Mouse (Mus musculus) limb, embryonic 10.5 days (tissue): ENCODE data around the gene Gm37240. TPM values are rescaled to one million over a fixed set of nuclear protein-coding genes. Genes with fewer than 3 reads are reported as not detected.

Experiments
- DNase-seq: peaks from one replicate; pipeline ENCODE4 v3.0.0-alpha.2; 2017; ENCODE audit warnings: low spot score
- H3K27ac ChIP-seq: fragments of 300-500 bp; sonication (generic); 2 replicates; pipeline ENCODE4 v1.5.1; 2016; ENCODE audit warnings: mild to moderate bottlenecking
- H3K27me3 ChIP-seq: fragments of 300-500 bp; sonication (generic); 2 replicates; pipeline ENCODE4 v1.6.1; 2016; ENCODE audit warnings: low read depth, mild to moderate bottlenecking; ENCODE audit not compliant: poor library complexity, severe bottlenecking
- H3K36me3 ChIP-seq: fragments of 300-500 bp; sonication (generic); 2 replicates; pipeline ENCODE4 v1.6.1; 2016; ENCODE audit warnings: mild to moderate bottlenecking, moderate library complexity
- H3K4me1 ChIP-seq: fragments of 300-500 bp; sonication (generic); 2 replicates; pipeline ENCODE4 v1.6.1; 2016
- H3K4me3 ChIP-seq: fragments of 300-500 bp; sonication (generic); 2 replicates; pipeline ENCODE4 v1.5.1; 2016; ENCODE audit warnings: mild to moderate bottlenecking, moderate library complexity
- H3K9me3 ChIP-seq: fragments of 300-500 bp; sonication (generic); replicated peaks from 2 replicates; pipeline ENCODE4 v1.6.1; 2016; ENCODE audit warnings: mild to moderate bottlenecking
- WGBS: fragments of 180-500 bp; shearing (Covaris S2); methylation state at CpG from one replicate; pipeline ENCODE4 v1.1.7; 2016; 5-methylcytosine and 5-hydroxymethylcytosine counted together
- polyA plus RNA-seq: library from polyadenylated mRNA; unstranded; fragments of >200 nt; fragmentation: Nextera tagmentation; extraction: Ambion mirVana; gene quantifications from 2 replicates; pipeline ENCODE4 v1.2.1, GENCODE M21; 2016

Gm37240 gene
- polyA plus RNA-seq, 1 experiment from 2014 or later, result 3.1 TPM

- Histone ChIP-seq H3K9me3 (no peaks in the 10 kb centered on the region), H3K4me3 (no peak overlapping the region), H3K27me3 (no peaks in the 10 kb centered on the region), H3K4me1 (peaks cover 37% of the 10 kb centered on the region), H3K36me3 (no peaks in the 10 kb centered on the region), H3K27ac (0 out of 2 replicates have a peak overlapping the region, but pooled peaks have one; percentile 1)
- DNase-seq, result no peak
- WGBS, result 49% methylated on average over 11 of the region's 11 CpGs
These were observed 351.4 kb downstream of the Gm37240 start for GRCm38 (mm10) chr3:85535621-85536520.

- Histone ChIP-seq H3K4me3 (no peak overlapping the region), H3K36me3 (no peaks in the 10 kb centered on the region), H3K4me1 (peaks cover 37% of the 10 kb centered on the region), H3K27me3 (no peaks in the 10 kb centered on the region), H3K27ac (0 out of 2 replicates have a peak overlapping the region, but pooled peaks have one; percentile 46), H3K9me3 (no peaks in the 10 kb centered on the region)
- DNase-seq, result no peak
- WGBS, result 89% methylated on average over 3 of the region's 3 CpGs
These were observed 352.3 kb downstream of the Gm37240 start for GRCm38 (mm10) chr3:85535042-85535441.

- Histone ChIP-seq H3K36me3 (no peaks in the 10 kb centered on the region), H3K4me3 (no peak overlapping the region), H3K27ac (no peak overlapping the region), H3K9me3 (no peaks in the 10 kb centered on the region), H3K4me1 (peaks cover 42% of the 10 kb centered on the region), H3K27me3 (no peaks in the 10 kb centered on the region)
- no peak for DNase-seq
- WGBS, result 90% methylated on average over 3 of the region's 3 CpGs
These were observed 354.9 kb downstream of the Gm37240 start for GRCm38 (mm10) chr3:85532376-85532775.

GRCm38 (mm10) chr3:85530601-85531161 is 356.6 kb downstream of the Gm37240 start:
- H3K4me3 ChIP-seq, result no peak overlapping the region
- no peaks in the 10 kb centered on the region for H3K27me3 ChIP-seq
- WGBS, result 90% methylated on average over 8 of the region's 8 CpGs
- H3K36me3 ChIP-seq, result no peaks in the 10 kb centered on the region
- H3K27ac ChIP-seq, result no peak overlapping the region
- H3K9me3 ChIP-seq, result no peaks in the 10 kb centered on the region
- peaks cover 29% of the 10 kb centered on the region for H3K4me1 ChIP-seq
- DNase-seq, result no peak

- Histone ChIP-seq H3K4me1 (peaks cover 9% of the 10 kb centered on the region), H3K4me3 (no peak overlapping the region), H3K27ac (no peak overlapping the region), H3K27me3 (no peaks in the 10 kb centered on the region), H3K36me3 (no peaks in the 10 kb centered on the region), H3K9me3 (no peaks in the 10 kb centered on the region)
- 84% methylated on average over 1 of the region's 1 CpGs for WGBS
- no peak for DNase-seq
These were observed 365.9 kb downstream of the Gm37240 start for GRCm38 (mm10) chr3:85521311-85521907.

GRCm38 (mm10) chr3:85518668-85519067 is 368.6 kb downstream of the Gm37240 start:
- Histone ChIP-seq H3K4me1 (peaks cover 11% of the 10 kb centered on the region), H3K27me3 (no peaks in the 10 kb centered on the region), H3K36me3 (no peaks in the 10 kb centered on the region), H3K4me3 (no peak overlapping the region), H3K27ac (no peak overlapping the region), H3K9me3 (no peaks in the 10 kb centered on the region)
- 77% methylated on average over 8 of the region's 8 CpGs for WGBS
- no peak for DNase-seq

- H3K36me3 ChIP-seq, result no peaks in the 10 kb centered on the region
- H3K27me3 ChIP-seq, result no peaks in the 10 kb centered on the region
- DNase-seq, result no peak
- peaks cover 11% of the 10 kb centered on the region for H3K4me1 ChIP-seq
- WGBS, result 91% methylated on average over 1 of the region's 1 CpGs
- H3K27ac ChIP-seq, result no peak overlapping the region
- H3K4me3 ChIP-seq, result no peak overlapping the region
- H3K9me3 ChIP-seq, result no peaks in the 10 kb centered on the region
These were observed 369.2 kb downstream of the Gm37240 start for GRCm38 (mm10) chr3:85518072-85518471.

GRCm38 (mm10) chr3:85516739-85517396 is 370.4 kb downstream of the Gm37240 start:
- H3K4me3 ChIP-seq, result no peak overlapping the region
- no peak overlapping the region for H3K27ac ChIP-seq
- no peak for DNase-seq
- no peaks in the 10 kb centered on the region for H3K27me3 ChIP-seq
- 54% methylated on average over 11 of the region's 11 CpGs for WGBS
- H3K9me3 ChIP-seq, result no peaks in the 10 kb centered on the region
- H3K36me3 ChIP-seq, result no peaks in the 10 kb centered on the region
- peaks cover 11% of the 10 kb centered on the region for H3K4me1 ChIP-seq

GRCm38 (mm10) chr3:85514700-85515099 is 372.6 kb downstream of the Gm37240 start:
- H3K36me3 ChIP-seq, result no peaks in the 10 kb centered on the region
- no peak overlapping the region for H3K4me3 ChIP-seq
- H3K27me3 ChIP-seq, result no peaks in the 10 kb centered on the region
- H3K4me1 ChIP-seq, result peaks cover 11% of the 10 kb centered on the region
- no peak for DNase-seq
- 76% methylated on average over 11 of the region's 11 CpGs for WGBS
- H3K27ac ChIP-seq, result no peak overlapping the region
- no peaks in the 10 kb centered on the region for H3K9me3 ChIP-seq

GRCm38 (mm10) chr3:85508717-85509279 is 378.5 kb downstream of the Gm37240 start:
- Histone ChIP-seq H3K27me3 (no peaks in the 10 kb centered on the region), H3K9me3 (no peaks in the 10 kb centered on the region)

GRCm38 (mm10) chr3:85500096-85500495 is 387.2 kb downstream of the Gm37240 start:
- no peak for DNase-seq
- Histone ChIP-seq H3K4me3 (no peak overlapping the region), H3K36me3 (no peaks in the 10 kb centered on the region), H3K4me1 (no peaks in the 10 kb centered on the region), H3K9me3 (no peaks in the 10 kb centered on the region), H3K27me3 (no peaks in the 10 kb centered on the region), H3K27ac (no peak overlapping the region)
- WGBS, result 89% methylated on average over 3 of the region's 3 CpGs

More at GRCm38 (mm10) chr3:85508717-85509279, 378.5 kb downstream of the Gm37240 start:
- no peak for DNase-seq
- H3K4me1 ChIP-seq, result no peaks in the 10 kb centered on the region
- no peaks in the 10 kb centered on the region for H3K36me3 ChIP-seq
- WGBS, result 92% methylated on average over 5 of the region's 5 CpGs
- H3K27ac ChIP-seq, result no peak overlapping the region
- no peak overlapping the region for H3K4me3 ChIP-seq

GRCm38 (mm10) chr3:85496146-85496545 is 391.2 kb downstream of the Gm37240 start:
- H3K27me3 ChIP-seq, result no peaks in the 10 kb centered on the region
- H3K4me1 ChIP-seq, result no peaks in the 10 kb centered on the region
- no peak overlapping the region for H3K4me3 ChIP-seq
- no peak for DNase-seq
- no peak overlapping the region for H3K27ac ChIP-seq
- H3K9me3 ChIP-seq, result no peaks in the 10 kb centered on the region
- H3K36me3 ChIP-seq, result no peaks in the 10 kb centered on the region
- WGBS, result 73% methylated on average over 4 of the region's 4 CpGs
